Mouse (Mus musculus): ENCODE data around the gene Ip6k2.

Ip6k2 gene

DNA sequence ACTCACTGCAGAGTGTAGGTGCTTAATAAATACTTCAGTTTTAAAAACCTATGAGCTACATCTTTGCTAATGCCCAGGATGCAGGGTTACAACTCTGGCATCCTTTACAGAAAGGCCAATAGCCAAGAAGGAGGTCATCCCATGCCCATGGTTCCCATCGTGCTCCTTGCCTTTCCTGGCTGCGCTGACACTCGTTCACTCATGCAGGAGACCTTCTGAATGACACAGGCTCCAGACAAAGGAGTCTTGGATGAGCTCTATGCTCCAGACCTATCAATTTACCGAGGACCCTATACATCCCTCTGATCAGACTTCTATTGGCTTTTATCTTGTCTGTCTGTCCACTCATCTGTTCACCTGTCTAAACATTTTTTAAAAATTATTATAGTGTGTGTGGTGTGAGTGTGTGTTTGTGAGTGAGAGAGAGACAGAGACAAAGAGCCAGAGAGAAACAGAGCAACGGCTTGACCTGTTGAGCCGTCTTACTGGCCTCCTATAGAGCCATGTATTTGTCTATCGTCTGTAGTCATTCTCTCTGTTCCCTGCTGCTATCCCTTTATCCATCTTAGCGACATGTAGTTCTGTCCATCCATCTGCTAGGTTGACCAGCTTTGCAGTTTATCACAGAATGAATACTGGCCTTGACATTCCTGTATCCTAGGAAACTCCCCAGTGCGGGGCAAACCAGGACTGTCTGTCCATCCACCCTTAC, 604 bp upstream of the Ip6k2 start:
- DNase-seq (ENCODE audit: low spot score in 2 of 2), result no peak

DNA sequence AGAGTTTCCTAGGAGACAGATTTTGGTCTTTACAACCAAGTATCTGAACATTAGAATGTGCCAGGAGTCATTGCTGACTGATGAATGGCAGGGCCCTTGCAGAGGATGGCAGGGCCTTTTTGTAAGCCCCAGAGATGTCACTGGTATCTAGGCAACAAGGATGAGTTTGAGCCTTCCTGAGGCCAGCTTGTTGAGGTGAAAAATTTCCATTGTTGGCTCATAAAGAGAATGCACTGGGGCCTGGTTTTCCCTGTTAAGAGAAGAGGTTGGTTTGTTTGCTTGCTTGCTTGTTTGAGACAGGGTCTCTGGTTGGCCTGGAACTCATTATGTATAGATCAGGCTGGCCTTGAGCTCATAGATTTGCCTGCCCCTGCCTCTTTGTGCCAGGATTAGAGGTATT, 1.8 kb downstream of the Ip6k2 start:
- no peak for DNase-seq (ENCODE audit: low spot score in 2 of 2)

DNA sequence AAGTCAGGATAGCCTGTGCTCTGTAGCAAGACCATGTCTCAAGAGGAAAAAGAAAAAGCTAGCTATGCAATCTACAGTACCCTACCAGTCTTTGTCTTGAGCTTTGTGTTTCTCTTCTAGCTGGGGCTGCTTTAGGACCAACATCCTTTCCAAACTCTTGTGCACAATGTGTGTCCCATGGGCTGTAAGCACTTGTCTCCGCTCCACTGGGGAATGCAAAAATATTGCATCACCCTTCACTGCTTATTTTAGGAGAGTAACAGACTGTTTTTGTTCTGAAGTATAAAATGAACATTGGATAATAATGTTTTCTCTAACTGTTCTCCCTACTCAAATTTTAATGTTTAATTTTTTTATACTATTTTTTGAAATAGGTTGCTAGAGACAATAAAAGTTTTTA, 2.9 kb downstream of the Ip6k2 start:
- no peak for DNase-seq (ENCODE audit: low spot score in 2 of 2)

DNA sequence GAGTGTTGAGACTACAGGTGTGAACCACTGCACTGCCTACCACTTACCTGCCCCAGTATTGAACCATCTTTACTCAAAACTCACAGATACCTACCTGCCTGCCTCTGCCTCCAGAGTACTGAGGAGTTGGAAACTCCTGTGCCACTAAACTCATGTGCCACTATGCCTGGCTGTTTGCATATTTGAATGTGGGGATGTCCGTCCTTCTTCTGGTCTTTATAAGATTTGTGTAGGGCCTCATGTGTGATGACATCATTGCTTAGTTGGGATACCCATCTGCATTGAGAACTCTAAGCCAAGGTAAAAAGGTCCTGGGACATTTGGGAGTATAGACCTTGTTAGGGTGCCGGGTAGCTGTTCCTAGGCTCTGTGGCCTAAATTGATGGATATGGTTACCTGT, 3.5 kb downstream of the Ip6k2 start:
- no peak for DNase-seq (ENCODE audit: low spot score in 2 of 2)

DNA sequence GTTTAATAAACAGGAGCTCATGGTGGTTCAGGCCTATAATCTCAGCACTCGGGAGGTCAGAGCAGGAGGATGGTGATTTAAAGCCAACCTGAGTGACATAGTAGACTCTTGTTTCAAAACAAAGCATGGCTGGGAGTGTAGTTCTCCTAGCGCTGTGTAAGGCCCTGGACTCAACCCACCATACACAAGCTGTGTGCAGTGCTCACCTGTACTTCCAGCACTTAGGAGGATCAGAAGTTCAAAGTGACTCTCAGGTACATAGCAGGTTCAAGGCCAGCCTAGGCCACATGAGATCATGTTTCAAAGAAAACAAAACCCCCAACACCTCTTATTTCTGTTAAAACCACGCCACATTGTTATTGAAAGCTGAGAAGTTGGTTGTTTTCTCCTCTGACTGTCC, 5.1 kb downstream of the Ip6k2 start:
- no peak for DNase-seq (ENCODE audit: low spot score in 2 of 2)

DNA sequence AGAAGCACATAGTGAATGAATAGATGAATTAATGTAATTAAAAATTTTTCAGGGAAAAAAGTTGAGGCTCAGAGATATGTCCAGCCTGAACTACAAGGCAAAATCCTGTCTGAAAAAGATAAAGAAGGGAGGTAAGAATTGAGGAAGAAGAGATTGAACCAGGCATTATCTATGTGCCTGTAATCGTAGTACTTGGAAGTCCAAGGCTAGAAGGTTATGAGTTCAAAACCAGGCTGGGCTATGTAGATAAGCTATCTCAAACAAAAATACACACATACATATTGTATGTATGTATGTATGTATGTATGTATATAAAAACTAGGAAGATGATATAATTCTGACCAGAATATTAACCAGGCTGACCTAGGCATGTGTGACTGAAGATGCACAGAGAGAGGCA, 8.7 kb downstream of the Ip6k2 start:
- no peak for DNase-seq (ENCODE audit: low spot score in 2 of 2)

DNA sequence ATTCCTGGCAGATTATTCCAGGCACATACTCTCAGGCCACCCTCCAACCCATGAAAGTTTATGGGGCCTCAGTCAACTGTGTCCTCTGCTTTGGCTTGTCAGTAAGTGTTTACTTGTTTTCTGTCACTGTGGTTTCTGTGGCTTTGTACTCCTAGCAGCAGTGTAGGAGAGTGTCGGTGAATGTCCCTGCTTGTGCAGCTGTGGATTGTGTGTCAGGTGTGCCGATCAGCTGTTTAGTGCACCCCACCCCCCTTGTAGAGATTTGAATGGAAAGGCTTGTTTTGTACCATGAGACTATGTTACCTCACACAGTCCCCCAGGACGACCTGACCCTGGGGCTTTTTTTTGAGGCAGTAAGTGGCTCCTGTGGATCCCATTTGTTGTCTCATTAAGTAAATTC, 9.1 kb downstream of the Ip6k2 start:
- DNase-seq (ENCODE audit: low spot score in 2 of 2), result no peak

DNA sequence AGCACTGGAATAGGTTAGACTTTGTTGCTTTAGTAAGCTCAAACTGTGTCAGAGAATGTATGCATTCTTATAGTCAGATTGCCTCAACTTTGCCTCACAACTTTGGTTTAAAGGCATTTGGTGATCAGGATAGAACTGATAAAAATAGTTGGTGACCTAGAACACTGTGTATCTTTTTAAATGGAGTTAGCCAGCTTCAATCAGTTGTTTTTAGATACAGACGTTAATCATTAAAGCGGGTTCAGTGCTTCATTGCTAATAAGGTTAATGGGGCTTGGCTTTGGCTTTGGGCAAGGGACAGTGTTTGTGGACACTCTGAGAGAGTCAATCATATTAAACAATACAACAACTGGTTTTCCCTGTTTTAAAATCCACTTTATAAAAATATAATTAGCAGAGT, 11.7 kb downstream of the Ip6k2 start:
- DNase-seq (ENCODE audit: low spot score in 2 of 2), result no peak

DNA sequence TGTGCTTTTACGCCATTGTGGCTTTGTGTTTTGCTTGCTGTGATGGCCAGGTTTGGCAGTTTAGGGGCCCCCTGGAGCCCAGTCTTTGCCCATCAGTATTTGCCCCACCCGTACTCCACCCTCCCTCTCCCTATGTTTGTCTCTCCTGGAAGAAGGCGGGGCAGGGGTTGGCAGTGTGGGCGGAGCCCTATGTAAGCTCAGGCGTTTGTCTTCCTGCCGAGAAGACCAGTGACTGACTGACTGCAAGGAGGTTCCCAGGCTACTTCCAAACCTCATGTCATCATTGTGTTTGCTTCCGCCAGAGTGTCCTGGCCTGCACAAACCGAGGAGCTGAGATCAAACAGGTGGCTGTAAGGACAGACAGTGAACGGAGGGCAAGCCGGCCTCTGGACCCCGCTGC, 12.2 kb downstream of the Ip6k2 start:
- peak; percentile 50 to 61 for DNase-seq (ENCODE audit: low spot score in 2 of 2)

DNA sequence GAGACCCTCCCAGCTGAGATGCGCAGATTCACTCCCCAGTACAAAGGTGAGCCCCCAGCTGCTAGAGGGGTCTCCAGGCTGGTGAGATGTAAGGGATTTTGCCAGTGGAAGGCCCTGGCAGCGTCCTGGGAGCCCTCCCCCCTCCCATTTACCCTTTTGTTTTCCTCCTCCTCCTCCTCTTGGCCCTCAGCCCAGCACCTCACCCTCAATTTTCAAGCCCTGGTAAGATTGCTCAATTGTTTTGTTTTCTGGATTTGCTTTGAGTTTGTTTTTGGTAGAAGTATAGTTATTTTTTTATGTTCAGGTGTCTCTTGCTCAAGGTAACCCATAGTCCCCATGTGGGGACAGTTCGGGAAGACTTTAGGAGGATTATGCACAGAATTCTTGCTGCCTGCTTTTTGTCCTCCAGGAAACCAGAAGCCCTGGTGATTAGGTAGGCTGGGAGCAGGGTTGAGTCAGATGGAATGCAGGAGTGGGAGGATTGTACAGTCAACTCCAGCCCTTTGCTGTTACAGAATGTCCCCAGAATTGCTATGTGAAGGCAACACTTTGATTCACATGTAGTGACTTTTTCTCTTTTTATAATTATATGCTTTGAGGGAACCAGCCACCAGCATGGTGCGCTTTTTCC, 12.9 kb downstream of the Ip6k2 start:
- no peak for DNase-seq (ENCODE audit: low spot score in 2 of 2)

DNA sequence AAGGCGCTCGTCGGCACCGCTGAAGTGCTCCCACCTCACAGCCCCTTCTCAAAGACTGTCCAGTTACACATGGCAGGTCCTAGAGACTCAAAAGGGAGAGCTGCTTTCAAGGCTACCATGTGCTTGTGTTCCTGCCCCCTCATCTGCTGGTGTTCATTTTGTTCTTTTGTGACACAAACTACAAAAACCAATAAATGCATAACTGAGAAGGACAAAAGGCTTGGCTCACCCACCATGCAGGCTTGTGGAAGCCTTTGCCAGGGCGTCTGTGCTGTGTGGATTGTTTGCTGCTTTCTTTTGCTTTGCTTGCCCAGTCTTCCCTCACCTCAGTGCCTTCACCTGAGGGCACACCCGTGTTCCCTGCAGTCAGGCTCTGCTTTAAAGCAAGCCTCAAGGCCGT, 13.9 kb downstream of the Ip6k2 start:
- DNase-seq (ENCODE audit: low spot score in 2 of 2), result no peak

DNA sequence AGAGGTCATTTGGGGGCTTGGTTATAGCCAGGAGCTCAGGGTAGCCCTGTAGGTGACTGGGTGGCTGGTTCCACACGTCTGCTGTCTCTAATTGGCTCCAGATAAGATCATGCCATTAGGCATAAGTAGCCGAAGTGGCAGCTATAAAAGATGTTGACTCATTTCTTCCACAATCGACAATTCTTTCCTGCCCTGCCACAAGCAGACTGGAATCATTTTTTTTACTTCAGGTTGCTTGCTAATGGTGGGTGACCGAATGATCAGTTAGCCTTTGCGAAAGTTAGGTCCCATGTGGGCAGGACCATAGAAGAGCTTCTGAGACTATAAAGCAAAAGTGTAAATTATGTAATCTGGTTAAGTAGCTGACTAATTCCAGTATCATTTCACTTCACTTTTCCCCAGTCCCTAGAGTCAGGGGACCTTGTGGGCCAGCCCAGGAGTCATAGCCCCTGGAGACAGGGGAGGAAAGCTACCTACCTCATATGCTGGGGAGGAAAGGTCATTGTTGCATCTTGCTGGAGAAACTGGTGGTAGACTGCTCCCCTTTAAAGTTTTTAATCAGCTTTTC, 15.0 kb downstream of the Ip6k2 start:
- no peak for DNase-seq (ENCODE audit: low spot score in 2 of 2)

DNA sequence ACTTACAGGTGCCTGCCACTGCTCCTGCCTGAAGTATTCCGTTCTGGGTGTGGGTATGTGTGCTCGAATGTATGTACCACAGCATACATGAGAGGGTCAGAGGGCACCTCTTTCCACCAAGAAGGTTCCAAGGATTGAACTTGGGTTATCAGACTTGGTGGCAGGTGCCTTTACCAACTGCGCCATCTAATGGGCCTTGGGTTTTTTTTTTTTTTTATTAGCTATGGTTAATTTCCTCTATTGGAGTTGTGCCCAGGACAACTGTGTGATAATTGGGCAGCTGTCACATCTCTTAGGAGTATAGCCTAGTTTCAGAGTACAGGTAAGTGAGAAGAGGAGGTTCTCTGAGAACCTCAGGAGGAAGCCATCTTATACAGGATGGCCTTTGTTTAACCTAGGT, 16.0 kb downstream of the Ip6k2 start:
- DNase-seq (ENCODE audit: low spot score in 2 of 2), result no peak

DNA sequence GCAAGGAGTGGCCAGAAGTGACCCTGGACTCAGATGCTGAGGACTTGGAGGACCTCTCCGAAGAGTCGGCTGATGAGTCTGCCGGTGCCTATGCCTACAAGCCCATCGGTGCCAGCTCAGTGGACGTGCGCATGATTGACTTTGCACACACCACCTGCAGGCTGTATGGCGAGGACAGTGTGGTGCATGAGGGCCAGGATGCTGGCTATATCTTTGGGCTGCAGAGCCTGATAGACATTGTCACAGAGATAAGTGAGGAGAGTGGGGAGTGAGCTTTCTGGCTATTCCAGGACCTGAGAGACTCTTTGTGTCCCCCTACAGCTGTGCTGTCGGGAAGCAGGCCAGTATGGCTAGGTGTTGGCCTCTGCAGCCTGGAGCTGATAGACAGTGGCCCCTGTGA, 22.2 kb downstream of the Ip6k2 start:
- DNase-seq (ENCODE audit: low spot score in 2 of 2), result no peak

DNA sequence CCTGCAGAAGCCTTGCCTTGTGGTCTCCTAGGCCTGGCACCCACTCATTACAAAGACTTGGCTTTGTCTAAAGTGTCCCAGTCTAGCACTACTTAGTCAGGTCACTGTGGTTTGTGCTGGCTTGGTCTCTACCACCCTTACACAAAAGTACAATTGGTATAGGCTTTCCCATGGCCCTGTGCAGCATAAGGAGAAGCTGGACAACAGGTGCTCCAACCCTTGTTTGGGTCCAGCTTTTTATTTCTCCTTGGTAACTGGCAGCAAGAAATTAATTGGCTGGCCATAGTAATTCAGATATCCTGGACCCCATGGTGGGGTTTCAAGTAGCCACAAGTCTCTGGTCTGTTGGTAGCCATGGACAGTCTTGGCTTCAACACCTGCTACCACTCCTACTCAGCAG, 22.8 kb downstream of the Ip6k2 start:
- no peak for DNase-seq (ENCODE audit: low spot score in 2 of 2)

DNA sequence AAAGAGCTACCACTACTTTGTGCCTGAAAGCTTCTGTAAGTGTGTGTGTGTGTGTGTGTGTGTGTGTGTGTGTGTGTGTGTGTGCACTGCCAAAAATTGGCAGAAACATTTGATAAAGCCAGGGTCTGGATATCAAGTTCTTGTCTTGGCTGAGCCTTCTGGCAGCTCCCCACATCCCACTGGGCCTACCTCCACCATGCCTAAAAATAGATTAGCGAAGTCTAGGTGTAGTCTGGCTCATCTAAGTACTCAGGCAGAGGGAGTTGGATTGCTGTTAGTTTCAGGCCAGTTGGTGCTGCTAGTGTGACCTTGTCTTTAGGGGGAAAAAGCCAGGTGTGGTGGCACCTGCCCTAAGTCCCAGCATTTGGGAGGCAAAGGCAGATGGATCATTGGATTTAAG, 23.2 kb downstream of the Ip6k2 start:
- DNase-seq (ENCODE audit: low spot score in 2 of 2), result no peak

DNA sequence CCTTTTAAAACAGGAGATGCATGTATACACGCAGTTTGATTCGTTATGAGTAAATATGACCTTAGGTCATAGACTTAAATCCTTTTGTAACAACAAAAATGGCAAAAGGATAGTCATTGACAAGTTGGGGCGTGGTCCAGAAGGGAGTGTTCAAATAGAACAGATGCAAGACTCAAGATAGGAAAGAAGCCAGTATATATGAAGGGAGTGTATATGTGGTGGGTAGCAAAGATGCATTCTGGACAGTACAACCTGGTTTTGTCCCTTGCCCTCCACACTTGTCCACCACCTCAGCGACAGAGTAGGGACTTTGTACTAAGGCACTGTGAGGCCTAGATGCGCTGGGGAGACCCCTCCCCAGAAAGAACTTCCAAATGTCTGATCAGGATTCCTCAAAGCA, 24.1 kb downstream of the Ip6k2 start:
- DNase-seq (ENCODE audit: low spot score in 2 of 2), result no peak

DNA sequence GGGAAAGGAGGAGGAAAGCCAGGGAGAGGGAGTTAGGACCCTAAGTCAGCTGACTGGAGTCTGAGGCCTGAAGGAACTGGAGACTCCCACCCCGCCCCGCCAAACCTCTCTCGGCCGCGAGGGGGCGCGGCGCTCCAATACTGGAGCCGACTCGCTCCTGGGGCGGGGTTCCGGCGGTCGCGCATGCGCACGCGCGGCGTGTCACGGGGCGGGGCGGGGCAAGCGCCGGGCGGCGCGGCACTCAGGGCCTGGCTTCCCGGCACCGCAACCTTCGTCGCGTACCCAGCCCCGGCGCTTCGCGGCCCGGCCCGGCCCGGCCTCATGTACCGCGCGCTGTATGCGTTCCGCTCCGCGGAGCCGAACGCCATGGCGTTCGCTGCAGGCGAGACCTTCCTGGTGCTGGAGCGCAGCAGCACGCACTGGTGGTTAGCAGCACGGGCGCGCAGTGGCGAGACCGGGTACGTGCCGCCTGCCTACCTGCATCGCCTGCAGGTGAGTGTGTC, 24.6 kb downstream of the Ip6k2 start, which contains the start of gene Nckipsd:
Gene Nckipsd (plus strand): TSS at position 206 of the 503 bp plus-strand sequence.
- peak; percentile 90 to 95 for DNase-seq (ENCODE audit: low spot score in 2 of 2)

DNA sequence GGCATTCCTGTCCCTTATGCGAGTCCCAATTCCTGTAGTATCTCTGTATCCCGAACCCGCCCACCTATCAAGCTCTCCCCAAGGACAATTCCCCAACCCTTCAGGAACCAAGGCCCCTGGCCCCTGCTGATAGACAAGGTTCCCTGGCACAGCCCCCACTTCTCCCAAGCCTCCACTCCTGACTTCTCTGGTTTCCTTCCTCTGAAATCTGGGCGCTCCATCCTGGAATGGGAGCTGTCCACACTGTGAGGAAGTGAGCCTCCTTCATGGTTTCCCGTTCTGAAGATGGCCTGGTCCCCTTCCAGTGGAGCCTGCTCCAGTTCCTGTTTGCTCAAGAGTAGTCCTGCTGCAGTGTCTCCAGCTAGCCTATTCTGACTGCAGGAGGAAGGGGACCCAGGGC, 25.6 kb downstream of the Ip6k2 start:
- DNase-seq (ENCODE audit: low spot score in 2 of 2), result no peak

DNA sequence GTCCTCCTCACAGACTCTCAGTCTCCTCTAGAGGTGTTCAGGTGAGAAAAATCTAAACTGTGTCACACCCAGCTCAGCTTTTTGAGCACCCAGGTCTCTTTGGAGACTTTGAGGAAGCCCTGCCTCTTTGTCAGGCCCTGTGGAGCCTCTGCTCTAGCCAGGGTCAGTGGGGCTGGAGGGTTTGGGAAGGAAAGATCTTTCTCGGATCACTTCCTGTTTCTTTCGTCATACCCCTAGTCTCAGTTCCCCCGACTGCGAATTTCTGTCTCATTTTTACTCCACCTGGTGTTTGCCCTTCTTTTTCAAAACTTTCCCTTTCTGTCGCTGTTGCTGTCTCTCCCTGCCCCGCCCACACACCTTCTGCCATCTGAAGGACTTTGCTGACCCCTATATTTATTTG, 26.1 kb downstream of the Ip6k2 start:
- no peak for DNase-seq (ENCODE audit: low spot score in 2 of 2)

DNA sequence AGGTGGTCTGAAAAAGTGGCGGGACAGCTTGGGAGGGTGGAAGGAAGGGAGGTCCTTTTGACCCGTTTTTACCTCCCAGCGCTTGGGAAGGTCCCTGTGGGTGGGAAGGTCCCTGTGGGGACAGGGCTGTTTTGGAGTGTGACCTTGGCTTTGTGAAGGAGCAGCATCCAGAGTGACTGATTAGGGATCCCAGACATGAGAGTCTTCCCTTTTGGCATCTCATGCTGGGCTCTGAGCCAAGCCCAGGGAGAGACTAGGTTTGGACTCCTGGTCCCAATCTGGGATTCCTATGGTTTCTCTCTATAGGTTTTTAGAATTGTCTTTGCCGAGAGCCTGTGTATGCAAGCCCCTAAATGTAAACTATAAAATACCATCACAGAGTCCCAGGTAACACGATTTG, 26.9 kb downstream of the Ip6k2 start:
- DNase-seq (ENCODE audit: low spot score in 2 of 2), result no peak

DNA sequence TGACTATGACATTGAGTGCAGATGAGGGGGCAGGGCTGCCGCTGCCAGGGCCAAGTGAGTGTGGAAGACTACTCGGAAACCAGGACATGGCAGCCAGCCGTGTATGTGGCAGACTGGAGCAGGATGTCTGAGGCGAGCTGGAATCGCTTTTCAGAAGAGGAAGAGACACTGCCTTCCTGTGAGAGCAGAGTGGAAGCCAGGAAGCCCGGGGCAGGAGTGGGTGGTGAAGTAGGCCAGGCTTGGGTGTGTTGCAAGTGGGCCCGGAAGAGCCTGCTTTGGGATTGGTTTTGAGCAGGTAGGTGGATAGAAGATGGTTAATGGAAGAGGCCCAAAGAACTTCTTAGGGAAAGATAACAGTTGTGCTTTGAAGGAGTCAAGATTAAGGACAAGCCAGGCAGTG, 32.0 kb downstream of the Ip6k2 start:
- DNase-seq (ENCODE audit: low spot score in 2 of 2), result no peak

DNA sequence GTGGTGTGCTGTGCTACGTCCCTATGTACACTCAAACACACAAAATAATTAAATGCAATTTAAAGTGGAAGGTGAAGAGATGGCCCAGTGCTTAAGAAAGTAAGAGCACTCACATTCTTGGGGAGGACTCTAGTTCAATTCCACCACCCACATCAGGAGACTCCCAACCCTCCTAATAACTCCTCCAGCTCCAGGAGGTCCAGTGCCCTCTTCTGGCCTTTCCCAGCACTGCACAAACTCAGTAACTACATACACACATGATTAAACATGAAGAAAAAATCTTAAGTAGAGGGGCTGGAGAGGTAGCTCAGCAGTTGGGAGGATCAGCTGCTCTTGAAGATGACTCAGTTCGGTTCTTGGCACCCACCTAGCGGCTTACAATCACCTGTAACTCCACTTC, 35.9 kb downstream of the Ip6k2 start:
- peak in 1 of 2 experiments; percentile 28 for DNase-seq (ENCODE audit: low spot score in 2 of 2)

All from urinary bladder, adult 18-20 months (tissue).